Mouse (Mus musculus) neural tube, embryonic 11.5 days (tissue): ENCODE data around the gene Fkbpl. TPM values are rescaled to one million over a fixed set of nuclear protein-coding genes. Genes with fewer than 3 reads are reported as not detected.

Experiments
- polyA plus RNA-seq: library from polyadenylated mRNA; unstranded; fragments of >200 nt; fragmentation: Nextera tagmentation; extraction: Ambion mirVana; gene quantifications from 2 replicates; pipeline ENCODE4 v1.2.1, GENCODE M21; 2014

Fkbpl gene
- polyA plus RNA-seq, 1 experiment from 2014 or later: 15.5 TPM

Other genes starting within 250 kb of the Fkbpl start
- 1.3 and 1.7 TPM in 2 replicates for gene BC051142, start 245.9 kb upstream of the Fkbpl start, polyA plus RNA-seq
- gene Btnl4, start 167.4 kb upstream of the Fkbpl start, polyA plus RNA-seq: not detected in 2 replicates
- gene Btnl6, start 127.4 kb upstream of the Fkbpl start, polyA plus RNA-seq: not detected in 2 replicates
- gene Notch4, start 80.5 kb upstream of the Fkbpl start, polyA plus RNA-seq: 11.0 and 13.1 TPM in 2 replicates
- gene Gpsm3, start 55.0 kb upstream of the Fkbpl start, polyA plus RNA-seq: 4.0 and 5.1 TPM in 2 replicates
- gene Pbx2, start 53.5 kb upstream of the Fkbpl start, polyA plus RNA-seq: 17.0 and 17.3 TPM in 2 replicates
- gene Ager, start 46.9 kb upstream of the Fkbpl start, polyA plus RNA-seq: 2.3 and 2.4 TPM in 2 replicates
- gene Rnf5, start 41.1 kb upstream of the Fkbpl start, polyA plus RNA-seq: 177 and 187 TPM in 2 replicates
- 83.3 and 91.2 TPM in 2 replicates for gene Agpat1, start 40.5 kb upstream of the Fkbpl start, polyA plus RNA-seq
- gene Egfl8, start 28.8 kb upstream of the Fkbpl start, polyA plus RNA-seq: 10.2 and 12.1 TPM in 2 replicates
- gene Ppt2, start 16.3 kb upstream of the Fkbpl start, polyA plus RNA-seq: 27.6 and 30.3 TPM in 2 replicates
- 0.57 and 0.87 TPM in 2 replicates for gene Prrt1, start 15.2 kb upstream of the Fkbpl start, polyA plus RNA-seq
- 78.3 and 88.4 TPM in 2 replicates for gene Atf6b, start 2.4 kb downstream of the Fkbpl start, polyA plus RNA-seq
- gene Tnxb, start 25.8 kb downstream of the Fkbpl start, polyA plus RNA-seq: 0.03 TPM in 1 of 2 replicates, not detected in the other
- not detected in 2 replicates for gene C4b, start 99.1 kb downstream of the Fkbpl start, polyA plus RNA-seq
- gene Cyp21a1, start 159.8 kb downstream of the Fkbpl start, polyA plus RNA-seq: not detected in 2 replicates
- 20.3 and 24.7 TPM in 2 replicates for gene Stk19, start 192.2 kb downstream of the Fkbpl start, polyA plus RNA-seq
- 69.4 and 71.0 TPM in 2 replicates for gene Dxo, start 192.3 kb downstream of the Fkbpl start, polyA plus RNA-seq
- gene Skiv2l, start 205.4 kb downstream of the Fkbpl start, polyA plus RNA-seq: 45.0 and 55.7 TPM in 2 replicates
- gene Nelfe, start 205.6 kb downstream of the Fkbpl start, polyA plus RNA-seq: 125 and 132 TPM in 2 replicates
- gene Cfb, start 217.8 kb downstream of the Fkbpl start, polyA plus RNA-seq: 2.6 and 2.9 TPM in 2 replicates
- 1.7 and 2.1 TPM in 2 replicates for gene Zbtb12, start 234.7 kb downstream of the Fkbpl start, polyA plus RNA-seq
- gene Gm20547, start 237.3 kb downstream of the Fkbpl start, polyA plus RNA-seq: not detected in 2 replicates